Mouse (Mus musculus) frontal cortex, postnatal 14 days (tissue): ENCODE data around the gene Ldlrad3.

ENCODE experiments used
- DNase-seq, 2 experiments: peaks; one replicate each; pipeline ENCODE4 v3.0.0; 2022; ENCODE audit warnings: low spot score in 2 of 2

Ldlrad3 gene

GRCm38 (mm10) chr2:102185951-102186561 lies at the start of gene Ldlrad3:
Ldlrad3 (minus strand) TSS chr2:102186385.
- peak; percentile 49 to 74 for DNase-seq

GRCm38 (mm10) chr2:102231470-102231869 lies 45.3 kb upstream of the Ldlrad3 start:
- no peak for DNase-seq

DNA sequence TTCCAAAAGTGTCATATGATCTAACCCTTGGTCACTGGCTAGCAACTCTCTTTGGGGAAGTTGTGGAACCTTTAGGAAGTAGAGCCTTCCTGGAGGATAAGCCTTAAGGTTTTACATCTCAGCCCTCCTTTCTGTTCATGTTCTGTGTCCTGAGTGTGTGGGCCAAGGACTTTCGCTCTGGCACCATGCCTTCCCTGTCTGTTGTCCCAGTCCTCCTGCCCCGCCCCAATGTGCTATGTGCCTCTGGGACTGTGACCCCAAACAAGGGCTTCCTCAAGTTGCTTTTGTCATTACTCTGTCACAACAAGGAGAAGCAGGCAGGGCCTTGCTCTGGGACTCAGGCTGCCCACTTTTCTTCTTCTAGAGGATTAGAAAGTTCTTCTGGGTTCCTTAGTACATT lies 42.9 kb upstream of the Ldlrad3 start:
- DNase-seq: no peak

DNA sequence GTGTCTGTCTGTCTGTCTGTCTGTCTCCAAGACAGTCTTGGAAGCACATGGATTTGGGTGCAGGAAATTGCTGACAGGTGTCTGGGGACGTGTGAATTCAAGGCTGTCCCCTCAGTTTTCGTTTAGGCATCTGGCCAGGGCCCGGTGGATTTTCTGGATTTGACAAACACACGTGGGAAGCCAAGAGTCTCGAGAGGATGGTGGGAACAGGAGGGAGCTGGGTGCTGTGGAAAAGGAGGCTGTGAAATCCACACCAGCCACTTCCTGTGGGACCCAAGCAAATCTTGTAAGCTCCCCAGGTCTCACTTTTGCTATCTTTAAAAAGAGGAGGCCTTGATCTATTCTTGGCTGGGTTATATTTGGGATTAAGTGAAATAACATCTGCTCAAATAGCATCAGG lies 42.1 kb upstream of the Ldlrad3 start:
- DNase-seq: no peak

DNA sequence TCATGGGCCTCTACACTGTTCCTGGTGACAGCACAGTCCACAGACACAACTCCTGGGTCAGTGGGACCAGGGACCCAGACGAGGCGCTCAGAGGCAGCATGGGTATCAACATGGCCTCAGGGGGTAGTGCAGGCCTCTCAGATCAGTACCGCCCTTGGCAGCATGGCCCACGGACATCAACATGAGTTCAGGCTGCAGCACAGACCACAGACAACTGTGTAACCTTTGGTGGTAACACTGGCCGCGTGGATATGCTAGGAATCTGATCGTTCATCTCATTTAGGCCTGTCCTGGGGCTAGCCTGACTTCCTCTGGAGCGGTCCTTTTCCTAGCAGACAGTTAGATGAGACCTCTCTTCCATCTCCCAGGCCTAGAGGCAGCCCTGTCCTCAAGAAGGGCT lies 41.7 kb upstream of the Ldlrad3 start:
- no peak for DNase-seq

GRCm38 (mm10) chr2:102226274-102226673 lies 40.1 kb upstream of the Ldlrad3 start:
- DNase-seq: no peak

DNA sequence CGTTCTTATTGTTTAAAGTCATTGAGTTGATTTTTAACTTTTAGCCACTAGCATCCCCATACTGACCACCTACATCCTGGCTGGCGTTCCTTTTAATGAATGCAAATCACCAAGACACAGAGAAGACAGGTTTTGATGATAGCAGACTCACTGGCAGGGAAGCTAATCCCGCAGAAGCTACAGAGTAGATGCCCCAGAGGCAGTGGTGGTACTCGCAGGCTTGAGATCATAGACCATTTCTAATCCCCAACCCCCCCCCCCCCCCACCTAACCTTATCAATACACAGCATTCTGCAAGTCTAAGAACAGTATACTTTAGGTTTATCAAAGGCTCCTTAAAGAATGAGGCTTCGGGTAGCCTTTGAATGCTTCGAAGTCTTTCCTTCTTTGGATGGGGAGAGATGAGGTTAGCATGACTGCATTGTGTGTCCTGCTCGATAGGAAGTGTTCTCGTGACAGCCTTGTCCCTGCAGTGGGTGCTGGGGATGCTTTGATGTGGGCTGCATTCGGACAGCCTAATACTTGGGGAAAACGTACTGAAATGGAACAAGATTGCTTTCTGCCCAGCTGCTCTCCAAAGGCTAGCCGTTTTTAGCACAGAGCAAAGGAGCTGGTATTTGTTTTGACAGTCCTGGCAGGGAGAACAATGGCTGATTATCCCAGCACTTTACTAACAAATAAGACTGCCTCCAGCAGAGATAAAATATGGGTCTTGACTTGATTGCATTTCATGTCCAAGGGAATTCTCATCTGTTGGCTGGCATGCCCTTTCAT lies 37.4 kb upstream of the Ldlrad3 start:
- DNase-seq: no peak

GRCm38 (mm10) chr2:102222749-102223148 lies 36.6 kb upstream of the Ldlrad3 start:
- no peak for DNase-seq

DNA sequence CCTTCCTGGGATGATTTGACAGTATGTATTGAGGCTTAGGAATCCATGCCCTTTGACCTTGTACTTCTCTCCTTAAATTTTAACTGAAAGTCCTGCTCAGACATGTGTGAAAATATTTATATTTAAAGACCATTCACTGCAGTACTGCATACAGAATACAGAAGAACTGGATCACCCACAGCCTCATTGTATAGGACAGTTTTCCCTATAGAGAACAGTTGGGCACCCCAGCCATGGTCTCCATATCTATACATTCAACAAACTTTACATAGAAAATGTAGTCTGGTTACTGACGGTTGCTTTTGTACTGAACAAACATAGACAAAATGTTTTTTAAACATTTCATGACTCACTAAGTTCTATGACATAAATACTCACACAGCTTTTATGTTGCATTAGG lies 30.6 kb upstream of the Ldlrad3 start:
- DNase-seq: no peak

- DNase-seq: no peak
Measured at GRCm38 (mm10) chr2:102212096-102212495, 25.9 kb upstream of the Ldlrad3 start.

DNA sequence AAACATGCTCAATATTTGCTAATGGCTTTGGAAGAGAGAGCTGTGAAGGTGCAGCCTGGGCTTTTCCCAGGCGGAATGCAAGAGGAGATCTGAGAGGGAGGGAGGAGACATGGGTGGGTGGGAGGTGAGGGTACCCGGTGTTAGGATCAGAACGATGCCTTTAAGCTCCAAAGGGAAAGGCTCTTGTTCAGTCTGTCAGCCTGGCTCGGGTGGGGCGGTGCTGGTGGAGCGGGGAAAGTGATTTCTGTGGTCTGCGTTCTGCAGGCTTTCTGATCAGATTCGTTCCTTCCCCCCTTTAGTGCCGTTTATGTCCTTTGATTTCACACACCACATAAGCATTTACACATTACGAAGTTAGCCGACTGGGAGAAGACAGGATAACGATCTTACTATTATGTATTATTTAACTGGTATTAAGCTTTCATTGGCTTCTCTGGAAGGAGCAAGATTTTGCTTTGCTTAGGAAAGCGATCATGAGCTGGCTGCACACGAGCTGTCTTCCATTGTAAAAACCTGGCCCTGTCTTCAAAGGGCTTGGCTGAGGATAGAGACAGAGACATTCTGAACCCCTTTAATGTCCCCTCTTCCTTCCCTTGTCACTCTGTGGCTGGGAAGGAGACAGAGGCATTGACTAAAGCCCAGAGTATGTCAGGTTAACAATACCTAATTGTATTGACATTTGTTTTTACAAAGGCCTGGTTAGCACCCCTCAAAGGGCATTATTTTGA lies 19.7 kb upstream of the Ldlrad3 start:
- no peak for DNase-seq

DNA sequence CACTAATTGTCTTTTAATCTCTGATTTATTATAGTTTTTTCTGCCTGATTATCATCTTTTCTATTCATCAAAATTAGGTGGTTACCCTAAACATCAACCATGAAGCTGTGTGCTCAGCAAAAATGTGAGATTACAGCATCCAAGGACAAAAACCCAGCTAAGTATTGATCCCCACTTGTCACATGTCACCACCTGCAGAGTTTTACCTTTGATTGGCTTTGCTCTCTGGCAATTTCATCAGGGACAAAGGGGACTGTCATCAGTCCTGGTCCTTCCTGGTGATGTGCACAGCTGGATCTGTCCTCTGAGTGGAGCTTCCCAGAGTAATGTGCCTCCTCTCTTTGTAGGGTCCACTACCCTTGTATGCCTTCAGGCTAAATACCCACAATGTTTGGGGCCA lies 17.3 kb upstream of the Ldlrad3 start:
- no peak for DNase-seq

- DNase-seq: no peak
Measured at GRCm38 (mm10) chr2:102202211-102202770, 16.1 kb upstream of the Ldlrad3 start.

DNA sequence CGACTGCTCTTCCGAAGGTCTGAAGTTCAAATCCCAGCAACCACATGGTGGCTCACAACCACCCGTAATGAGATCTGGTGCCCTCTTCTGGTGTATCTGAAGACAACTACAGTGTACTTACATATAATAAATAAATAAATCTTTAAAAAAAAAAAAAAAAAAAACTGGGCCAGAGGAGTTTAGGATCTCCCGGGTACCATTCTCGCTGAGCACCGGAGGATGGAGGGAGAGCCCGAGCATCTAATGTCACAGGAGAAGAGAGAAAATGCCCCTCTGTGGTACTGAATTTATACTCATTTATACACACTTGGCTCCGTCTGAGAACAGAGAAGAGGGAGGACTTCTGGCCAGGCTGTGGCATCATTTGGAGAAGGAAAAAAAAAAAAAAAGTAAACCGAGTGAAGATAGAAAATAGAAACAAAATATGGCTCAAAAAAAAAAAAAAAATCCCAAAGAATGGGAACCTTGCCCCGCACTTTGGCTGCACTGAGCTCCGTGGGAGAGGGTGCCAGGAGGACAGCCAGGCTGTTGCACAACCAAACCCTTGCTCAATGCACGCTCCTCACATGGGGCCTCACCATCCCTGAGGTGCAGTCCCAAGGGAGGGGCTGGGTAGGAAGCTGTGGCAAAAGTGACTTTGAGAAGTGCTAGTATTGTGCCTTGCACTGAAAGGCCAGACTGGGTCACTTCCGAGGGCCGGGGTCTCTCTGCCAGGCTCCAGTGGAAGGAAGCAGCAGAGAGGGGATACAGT lies 15.2 kb upstream of the Ldlrad3 start:
- no peak for DNase-seq

DNA sequence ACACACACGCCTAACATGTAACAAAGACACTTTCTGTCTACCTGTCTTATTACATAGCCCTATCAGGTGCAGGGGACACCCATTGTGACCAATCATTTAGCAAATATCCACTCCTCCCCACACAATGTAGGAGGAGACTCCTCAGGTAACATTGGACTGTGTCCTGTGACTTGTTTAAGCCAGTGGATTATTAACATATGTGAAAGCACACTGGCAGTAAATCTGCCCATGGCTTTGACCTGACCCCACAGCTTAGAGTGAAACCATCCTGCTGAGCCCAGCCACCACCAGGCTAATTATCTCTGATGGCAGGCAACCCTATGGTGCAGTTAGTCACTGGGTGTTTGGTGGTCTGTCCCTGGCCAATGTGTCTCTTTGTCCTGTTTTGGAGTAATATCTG lies 11.1 kb upstream of the Ldlrad3 start:
- no peak for DNase-seq

DNA sequence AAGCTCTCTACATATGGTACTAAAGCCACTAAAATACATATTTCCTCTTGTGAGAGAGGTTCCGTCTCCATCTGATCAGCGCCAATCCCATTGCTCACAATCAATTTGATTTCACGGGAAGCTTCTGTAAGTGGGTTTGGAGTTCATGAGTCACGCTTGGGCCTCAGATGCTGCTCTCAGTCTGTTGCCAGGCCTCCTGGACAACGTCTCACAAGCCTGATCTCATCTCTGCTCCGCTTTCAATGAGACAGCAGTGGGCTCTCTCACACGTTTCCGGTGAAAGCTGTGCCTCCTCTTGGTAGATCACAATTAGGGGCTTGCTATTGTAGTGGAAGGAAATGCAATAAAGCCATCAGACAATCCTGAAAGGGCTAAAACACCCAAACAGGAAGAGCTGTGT lies 10.5 kb upstream of the Ldlrad3 start:
- DNase-seq: no peak

DNA sequence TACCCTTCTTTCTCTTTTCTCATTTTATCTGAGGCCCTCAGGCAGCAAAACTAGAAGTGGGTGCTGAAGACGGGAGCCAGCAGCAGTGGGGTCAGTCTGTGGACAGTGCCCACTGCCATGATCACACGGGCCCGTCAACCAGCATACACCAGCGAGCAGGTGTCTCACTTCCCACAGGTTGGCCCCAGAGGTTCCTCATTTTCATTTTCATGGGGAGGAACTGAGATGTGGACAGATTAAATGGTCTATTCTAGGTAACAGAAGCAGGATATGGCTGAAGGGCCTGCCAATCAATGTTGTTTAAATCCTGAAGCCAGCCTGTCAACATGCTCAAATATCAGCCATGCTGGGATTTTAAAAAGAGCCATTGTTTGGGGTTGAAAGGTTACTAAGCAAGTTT lies 9.3 kb upstream of the Ldlrad3 start:
- DNase-seq: no peak

DNA sequence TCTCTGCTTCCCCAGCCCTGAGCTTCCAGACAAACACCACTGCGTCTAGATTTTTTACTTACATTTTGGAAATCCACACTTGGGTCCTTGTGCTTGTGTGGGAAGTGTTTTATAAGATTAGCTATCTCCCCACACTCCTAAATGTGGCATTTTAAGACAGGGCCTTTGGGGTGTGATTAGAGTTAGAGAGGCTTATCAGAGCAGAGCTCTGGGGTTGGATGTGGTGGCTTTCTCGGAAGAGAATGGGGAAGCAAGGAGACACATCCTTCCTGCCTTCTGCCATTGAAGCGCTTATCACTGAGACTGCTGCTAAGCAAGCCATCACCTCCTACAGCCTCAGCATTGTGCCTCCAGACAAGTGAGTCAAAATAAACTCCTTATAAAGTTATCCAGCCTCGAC lies 8.1 kb upstream of the Ldlrad3 start:
- no peak for DNase-seq

DNA sequence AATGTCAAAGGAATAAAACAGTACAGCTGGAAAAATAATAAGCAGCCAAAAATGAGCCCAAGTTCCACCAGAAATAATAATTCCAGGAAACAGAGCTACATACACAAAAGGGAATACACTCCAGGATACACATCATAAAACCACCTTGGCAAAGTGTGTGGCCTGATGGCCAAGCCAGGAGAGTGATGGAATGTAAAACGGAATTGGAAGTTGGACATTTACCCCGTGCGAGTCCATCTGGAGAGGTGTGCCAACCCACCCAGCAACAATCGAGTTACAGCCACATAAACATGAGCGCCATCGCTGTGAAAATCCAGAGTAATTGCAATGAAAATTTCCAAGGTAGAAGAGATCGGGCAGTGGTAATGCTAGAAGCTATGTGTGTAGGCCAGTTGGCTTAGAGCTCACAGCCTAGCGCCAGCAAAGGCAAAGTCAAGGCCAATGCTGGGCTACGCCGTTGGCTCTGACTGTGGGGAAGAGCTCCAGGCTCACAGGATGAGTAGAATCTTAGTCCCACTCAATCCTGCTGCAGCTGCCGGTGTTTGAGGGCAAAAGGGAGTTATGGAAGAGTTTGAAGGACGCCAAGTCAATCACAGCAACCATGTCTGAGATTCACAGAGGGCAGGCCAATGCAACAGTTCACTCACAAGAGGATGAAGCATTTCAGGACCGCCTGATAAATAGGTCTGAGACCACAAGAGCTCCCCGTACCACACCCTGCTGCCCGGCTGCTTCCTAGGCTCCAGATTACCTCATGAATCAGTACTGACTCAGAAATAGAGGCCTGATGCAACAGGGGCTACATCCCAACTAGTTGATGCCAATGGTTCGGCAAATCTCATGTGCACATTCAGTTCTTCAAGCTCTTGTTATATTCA lies 7.0 kb upstream of the Ldlrad3 start:
- DNase-seq: no peak

- DNase-seq: no peak
Measured at GRCm38 (mm10) chr2:102191736-102192135, 5.6 kb upstream of the Ldlrad3 start.

- no peak for DNase-seq
Measured at GRCm38 (mm10) chr2:102190956-102191355, 4.8 kb upstream of the Ldlrad3 start.
